Mouse (Mus musculus) granulocyte monocyte progenitor cell, adult 5-6 weeks (primary cell): ENCODE results near the gene Gm2897. TPM values are rescaled to one million over a fixed set of nuclear protein-coding genes. Genes with fewer than 3 reads are reported as not detected.
"Not testable (repeated sequence)": the region's sequence is repeated elsewhere in the genome, so short reads cannot be mapped to it uniquely, and the experiment has no call there.

ENCODE experiments used
- ATAC-seq: replicated peaks from 2 replicates; pipeline ENCODE4 v1.8.0; 2016; ENCODE audit warnings: mild to moderate bottlenecking, moderate TSS enrichment, inconsistent platforms; ENCODE audit not compliant: poor library complexity, severe bottlenecking
- total RNA-seq, 2 experiments: library from RNA; stranded (forward) in 1 of 2; stranded (reverse) in 1 of 2; fragments of 200-712, 200-1000 nt in 1 of 2; fragments of >200 nt in 1 of 2; fragmentation: Nextera tagmentation in 1 of 2; gene quantifications; 2 replicates each; pipeline ENCODE4 v1.2.3; 2014 to 2017

The Gm2897 gene
- total RNA-seq (2014; fragmentation: Nextera tagmentation) (not detected in 2 replicates), total RNA-seq (2017) (not detected in 2 replicates)

DNA sequence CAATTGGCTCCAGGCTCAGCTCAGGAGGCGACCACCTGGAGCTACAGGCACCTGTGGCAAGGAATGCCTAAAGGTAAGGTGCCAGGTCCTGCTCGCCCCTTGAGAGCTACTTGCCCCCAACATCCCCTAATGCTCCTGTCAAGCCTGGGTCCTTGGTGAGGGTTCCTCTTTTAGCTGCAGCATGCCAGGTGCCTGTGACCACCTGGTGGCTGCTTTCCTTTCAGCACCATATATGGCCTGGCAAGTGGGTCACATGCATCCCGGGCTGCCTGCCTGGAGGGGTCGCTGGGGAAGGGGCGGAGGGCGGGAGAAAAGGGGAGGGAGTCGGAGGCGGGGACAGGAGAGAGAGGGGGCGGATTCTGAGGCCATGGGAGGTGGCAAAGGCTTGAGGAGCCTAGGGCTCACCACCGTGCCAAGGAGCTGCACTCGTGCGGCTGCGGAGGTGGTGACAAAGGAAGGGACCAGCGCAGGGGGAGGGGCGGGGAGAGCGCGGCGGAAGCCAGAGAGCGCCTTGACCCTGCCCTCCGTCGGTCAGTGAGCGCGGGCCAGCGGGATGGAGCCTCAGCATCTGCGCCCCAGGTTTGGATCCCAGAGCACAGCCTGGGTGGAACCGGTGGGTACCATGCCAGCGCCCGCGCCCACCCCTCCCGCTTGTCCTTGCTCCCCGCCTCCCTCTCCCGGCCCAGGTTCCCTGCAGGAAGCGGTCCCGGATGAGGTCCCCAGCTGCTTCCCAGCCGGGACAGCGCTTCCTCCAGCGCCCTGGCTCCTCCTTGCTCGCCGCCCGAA is at the start of gene Gm2897:
Gm2897 (plus strand) TSS at position 559 of the 786 bp plus-strand sequence.
- not testable (repeated sequence) for ATAC-seq

GRCm38 (mm10) chr14:3029702-3030101 is 19.4 kb upstream of the Gm2897 start, which contains the start of gene Gm2888:
Gm2888 (plus strand) TSS chr14:3030002.
- ATAC-seq, result not testable (repeated sequence)

- not testable (repeated sequence) for ATAC-seq
These were observed 372 bp downstream of the Gm2897 start for GRCm38 (mm10) chr14:3049513-3049800.

- not testable (repeated sequence) for ATAC-seq
These were observed 1.0 kb downstream of the Gm2897 start for GRCm38 (mm10) chr14:3050087-3050486.

GRCm38 (mm10) chr14:3116051-3116450 is 67.0 kb downstream of the Gm2897 start:
- not testable (repeated sequence) for ATAC-seq

Other genes starting within 250 kb of the Gm2897 start
- gene Gm2888, start 19.3 kb upstream of the Gm2897 start, total RNA-seq (2014; fragmentation: Nextera tagmentation), result not detected in 2 replicates
- not detected in 2 replicates for gene Gm2888, start 19.3 kb upstream of the Gm2897 start, total RNA-seq (2017)
- gene Gm10340, start 84.7 kb downstream of the Gm2897 start, total RNA-seq (2014; fragmentation: Nextera tagmentation), result not detected in 2 replicates
- gene Gm10340, start 84.7 kb downstream of the Gm2897 start, total RNA-seq (2017), result not detected in 2 replicates
- gene Gm5795, start 139.0 kb downstream of the Gm2897 start, total RNA-seq (2014; fragmentation: Nextera tagmentation), result not detected in 2 replicates
- gene Gm5795, start 139.0 kb downstream of the Gm2897 start, total RNA-seq (2017), result not detected in 2 replicates
- not detected in 2 replicates for gene D830030K20Rik, start 159.2 kb downstream of the Gm2897 start, total RNA-seq (2014; fragmentation: Nextera tagmentation)
- gene D830030K20Rik, start 159.2 kb downstream of the Gm2897 start, total RNA-seq (2017), result not detected in 2 replicates